Mouse (Mus musculus) testis, adult 2 months (tissue): ENCODE measurements around the gene Rpl7l1. TPM values are rescaled to one million over a fixed set of nuclear protein-coding genes. Genes with fewer than 3 reads are reported as not detected.

ENCODE experiments used
- H3K27ac ChIP-seq: fragments of 200-500 bp; 2 replicates; pipeline ENCODE4 v1.5.1; 2012; ENCODE audit warnings: low read depth, low read length; ENCODE audit not compliant: control insufficient read depth, insufficient read depth
- H3K27me3 ChIP-seq: fragments of 200-500 bp; 2 replicates; pipeline ENCODE4 v1.6.1; 2012; ENCODE audit warnings: mild to moderate bottlenecking, low read length, moderate library complexity; ENCODE audit not compliant: control insufficient read depth, insufficient read depth
- H3K36me3 ChIP-seq: fragments of 200-500 bp; 2 replicates; pipeline ENCODE4 v1.6.1; 2012; ENCODE audit warnings: mild to moderate bottlenecking, low read length; ENCODE audit not compliant: control insufficient read depth, insufficient read depth
- H3K4me1 ChIP-seq: fragments of 200-500 bp; 2 replicates; pipeline ENCODE4 v1.6.1; 2012; ENCODE audit warnings: low read length; ENCODE audit not compliant: control insufficient read depth, insufficient read depth
- H3K4me3 ChIP-seq: fragments of 200-500 bp; 2 replicates; pipeline ENCODE4 v1.5.1; 2012; ENCODE audit warnings: low read depth, mild to moderate bottlenecking, low read length, moderate library complexity, mixed read lengths; ENCODE audit not compliant: control insufficient read depth
- CTCF ChIP-seq: fragments of 200-500 bp; IDR thresholded peaks from 2 replicates; pipeline ENCODE4 v1.5.1; 2012; ENCODE audit warnings: low read depth, mild to moderate bottlenecking, inconsistent platforms, low read length, moderate library complexity; ENCODE audit not compliant: control insufficient read depth, insufficient read depth, insufficient replicate concordance
- POLR2A ChIP-seq: fragments of 200-500 bp; IDR thresholded peaks from 2 replicates; pipeline ENCODE4 v1.6.1; 2012; ENCODE audit warnings: low read depth, mild to moderate bottlenecking, inconsistent platforms, low read length, moderate library complexity; ENCODE audit not compliant: control insufficient read depth
- polyA plus RNA-seq: library from polyadenylated mRNA; depleted of rRNA; stranded (reverse); fragments of >200 nt; gene quantifications from 2 replicates; pipeline ENCODE4 v1.2.3, GENCODE M21; 2012; rRNA removed

Rpl7l1 gene
- polyA plus RNA-seq, 1 experiment = 14.1 TPM

DNA sequence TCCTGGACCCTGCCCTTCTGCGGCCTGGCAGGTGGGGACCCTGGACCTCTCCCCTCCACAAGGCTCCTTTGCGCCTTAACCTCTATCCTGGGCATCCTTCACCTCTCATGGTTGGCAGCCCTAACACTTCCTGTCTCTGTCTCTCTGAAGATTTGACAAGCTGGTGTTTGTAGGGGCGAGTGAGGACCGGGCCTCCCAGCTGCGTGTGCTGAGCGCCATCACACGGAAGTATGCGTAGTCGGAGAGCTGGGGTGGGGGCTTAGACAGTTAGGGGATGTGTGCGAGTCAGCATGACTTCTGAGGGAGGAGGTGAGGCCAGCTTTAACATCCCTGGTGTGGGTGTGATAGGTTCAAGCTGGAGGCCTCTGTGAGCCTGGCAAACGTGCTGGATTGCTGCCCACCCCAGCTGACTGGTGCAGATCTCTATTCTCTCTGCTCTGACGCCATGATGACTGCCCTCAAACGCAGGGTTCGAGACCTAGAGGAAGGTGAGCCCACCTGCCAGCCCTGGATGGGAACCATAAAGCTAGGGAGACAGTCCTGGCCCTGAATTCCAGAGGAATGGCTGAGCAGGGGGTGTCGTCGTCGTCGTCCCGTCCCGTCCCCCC lies 57.9 kb downstream of the Rpl7l1 start:
- Histone ChIP-seq H3K36me3 (no peaks in the 10 kb centered on the region; the same call in 1 of the 2 replicates), H3K27ac (no peak overlapping the region), H3K4me1 (peaks cover 8% of the 10 kb centered on the region), H3K4me3 (no peak overlapping the region), H3K27me3 (no peaks in the 10 kb centered on the region)
- no peak for TF ChIP-seq CTCF
- no peak for TF ChIP-seq POLR2A

Other genes with a start within 250 kb of the Rpl7l1 start
- gene Cul9, start 236.3 kb downstream of the Rpl7l1 start, polyA plus RNA-seq = 20.5 and 22.4 TPM in 2 replicates
- 96.2 and 106 TPM in 2 replicates for gene Srf, start 226.5 kb downstream of the Rpl7l1 start, polyA plus RNA-seq
- gene Ptk7, start 153.2 kb downstream of the Rpl7l1 start, polyA plus RNA-seq = 3.1 and 3.2 TPM in 2 replicates
- 20.7 and 22.7 TPM in 2 replicates for gene Klc4, start 136.7 kb downstream of the Rpl7l1 start, polyA plus RNA-seq
- 25.5 and 33.7 TPM in 2 replicates for gene Mrpl2, start 136.4 kb downstream of the Rpl7l1 start, polyA plus RNA-seq
- 6.7 and 7.6 TPM in 2 replicates for gene Cul7, start 132.3 kb downstream of the Rpl7l1 start, polyA plus RNA-seq
- gene Rrp36, start 108.3 kb downstream of the Rpl7l1 start, polyA plus RNA-seq = 11.2 and 12.5 TPM in 2 replicates
- 1,562 and 1,699 TPM in 2 replicates for gene Mea1, start 103.9 kb downstream of the Rpl7l1 start, polyA plus RNA-seq
- 626 and 644 TPM in 2 replicates for gene Klhdc3, start 101.8 kb downstream of the Rpl7l1 start, polyA plus RNA-seq
- 12.4 and 12.9 TPM in 2 replicates for gene Ppp2r5d, start 77.6 kb downstream of the Rpl7l1 start, polyA plus RNA-seq
- 43.4 and 43.9 TPM in 2 replicates for gene Pex6, start 71.2 kb downstream of the Rpl7l1 start, polyA plus RNA-seq
- gene Gnmt, start 53.5 kb downstream of the Rpl7l1 start, polyA plus RNA-seq = 2.3 and 3.7 TPM in 2 replicates
- gene Cnpy3, start 30.5 kb downstream of the Rpl7l1 start, polyA plus RNA-seq = 18.9 and 20.6 TPM in 2 replicates
- 0.18 and 0.23 TPM in 2 replicates for gene Ptcra, start 19.0 kb downstream of the Rpl7l1 start, polyA plus RNA-seq
- 86.6 and 89.2 TPM in 2 replicates for gene 2310039H08Rik, start 10.0 kb downstream of the Rpl7l1 start, polyA plus RNA-seq
- 11.0 and 13.2 TPM in 2 replicates for gene Bicral, start 75.8 kb upstream of the Rpl7l1 start, polyA plus RNA-seq
- gene Tbcc, start 108.0 kb upstream of the Rpl7l1 start, polyA plus RNA-seq = 54.5 and 61.3 TPM in 2 replicates
- gene Prph2, start 127.8 kb upstream of the Rpl7l1 start, polyA plus RNA-seq = 2.0 and 2.9 TPM in 2 replicates
- 7.1 and 10.2 TPM in 2 replicates for gene Ubr2, start 227.9 kb upstream of the Rpl7l1 start, polyA plus RNA-seq